Mouse (Mus musculus) MEL-GATA-1-ER (cell line): ENCODE results near the gene Sdc4.

Experiments
- DNase-seq: peaks from one replicate; pipeline ENCODE4 v3.0.0-alpha.2; 2012; ENCODE audit warnings: low read depth; ENCODE audit errors: extremely low read depth

Gene Sdc4

GRCm38 (mm10) chr2:164443460-164444000 is at the start of gene Sdc4:
TSS of gene Sdc4 (minus strand) at chr2:164443887.
- DNase-seq: no peak

- DNase-seq: no peak
Measured at GRCm38 (mm10) chr2:164487812-164488211, 44.1 kb upstream of the Sdc4 start.

- no peak for DNase-seq
Measured at GRCm38 (mm10) chr2:164487115-164487527, 43.4 kb upstream of the Sdc4 start.

- DNase-seq: no peak
Measured at GRCm38 (mm10) chr2:164486258-164487114, 42.8 kb upstream of the Sdc4 start.

- no peak for DNase-seq
Measured at GRCm38 (mm10) chr2:164485681-164486257, 42.1 kb upstream of the Sdc4 start, which contains the start of gene Dbndd2. TSS of gene Dbndd2 (plus strand) at chr2:164486106.

- DNase-seq: no peak
Measured at GRCm38 (mm10) chr2:164473624-164474023, 29.9 kb upstream of the Sdc4 start, which contains the start of gene Trp53tg5. TSS of gene Trp53tg5 (minus strand) at chr2:164473724.

GRCm38 (mm10) chr2:164470254-164470653 is 26.6 kb upstream of the Sdc4 start:
- DNase-seq: peak; percentile 40

GRCm38 (mm10) chr2:164466787-164467186 is 23.1 kb upstream of the Sdc4 start:
- no peak for DNase-seq

GRCm38 (mm10) chr2:164465161-164465560 is 21.5 kb upstream of the Sdc4 start:
- DNase-seq: no peak

- DNase-seq: peak; percentile 93
Measured at GRCm38 (mm10) chr2:164460745-164461551, 17.3 kb upstream of the Sdc4 start, which contains the start of gene Gm20458. TSS of gene Gm20458 (plus strand) at chr2:164460967.

GRCm38 (mm10) chr2:164458535-164458934 is 14.8 kb upstream of the Sdc4 start:
- DNase-seq: no peak

GRCm38 (mm10) chr2:164457942-164458341 is 14.3 kb upstream of the Sdc4 start:
- no peak for DNase-seq

GRCm38 (mm10) chr2:164456864-164457300 is 13.2 kb upstream of the Sdc4 start, which contains the start of gene Sys1:
TSS of gene Sys1 (plus strand) at chr2:164456964.
- DNase-seq: no peak

GRCm38 (mm10) chr2:164456413-164456812 is 12.7 kb upstream of the Sdc4 start:
- DNase-seq: no peak

GRCm38 (mm10) chr2:164455421-164456190 is 11.9 kb upstream of the Sdc4 start:
- no peak for DNase-seq

GRCm38 (mm10) chr2:164454846-164455245 is 11.2 kb upstream of the Sdc4 start:
- no peak for DNase-seq

- no peak for DNase-seq
Measured at GRCm38 (mm10) chr2:164453887-164454500, 10.3 kb upstream of the Sdc4 start.

- no peak for DNase-seq
Measured at GRCm38 (mm10) chr2:164453047-164453757, 9.5 kb upstream of the Sdc4 start.

GRCm38 (mm10) chr2:164452000-164452676 is 8.5 kb upstream of the Sdc4 start:
- DNase-seq: no peak
